In genomic region chr19:27429745-27430251, GRCm38 (mm10) we compare ENCODE assay signal across 8 mouse cellular contexts. TPM values are rescaled to one million over a fixed set of nuclear protein-coding genes. Genes with fewer than 3 reads are reported as not detected.
DNase-seq lines count a peak whose midpoint lies in the region; ATAC-seq lines count a peak whose summit lies in the region.

Gene Pum3 (minus strand): TSS chr19:27429825.

- WGBS in hindbrain, embryonic 16.5 days = under 1% methylated on average over 40 of the region's 40 CpGs
- under 1% methylated on average over 40 of the region's 40 CpGs for WGBS in macrophage (ENCODE audit: missing documents)

- peaks cover 29% of the 10 kb centered on the region for H3K79me2 ChIP-seq in macrophage (ENCODE audit: inconsistent target)

- peak within 1 kb of the TSS; percentile 80 for H3K9ac ChIP-seq in hindbrain, embryonic 16.5 days (ENCODE audit: low read depth, low read length)

- H3K4me2 ChIP-seq in hindbrain, embryonic 16.5 days (ENCODE audit: low read length) = peak within 1 kb of the TSS; percentile 98

- H3K9me3 ChIP-seq in hindbrain, embryonic 16.5 days (ENCODE audit: control insufficient read depth, low read length) = no peaks in the 10 kb centered on the region

- peak within 1 kb of the TSS; percentile 93 for H3K4me3 ChIP-seq in hindbrain, embryonic 16.5 days (ENCODE audit: low read length)
- H3K4me3 ChIP-seq in macrophage (ENCODE audit: inconsistent target) = peak within 1 kb of the TSS; percentile 94

- peaks cover 2% of the 10 kb centered on the region for H3K36me3 ChIP-seq in hindbrain, embryonic 16.5 days (ENCODE audit: control insufficient read depth, insufficient read depth, low read length)
- H3K36me3 ChIP-seq in macrophage (ENCODE audit: inconsistent target) = peaks cover 11% of the 10 kb centered on the region; the same call in 1 of the 2 replicates

- peaks cover 21% of the 10 kb centered on the region for H3K4me1 ChIP-seq in hindbrain, embryonic 16.5 days (ENCODE audit: control insufficient read depth, insufficient read depth, low read depth, low read length)

- ATAC-seq in hindbrain, embryonic 16.5 days = peak; percentile 99

- H3K27me3 ChIP-seq in hindbrain, embryonic 16.5 days (replicated peaks; ENCODE audit: control insufficient read depth, insufficient read depth, low read length) = no peaks in the 10 kb centered on the region

- peak; percentile 98 for DNase-seq in WW6 (ENCODE audit: low read depth, low spot score)
- DNase-seq in cerebellum, postnatal 4 days (ENCODE audit: low spot score in 2 of 2) = peak; percentile 89 to 92
- DNase-seq in gastrocnemius, adult 18-20 months (ENCODE audit: low spot score) = peak; percentile 98
- DNase-seq in left cerebral cortex, adult 18-20 months (ENCODE audit: low spot score in 2 of 2) = peak; percentile 99
- peak; percentile 99 for DNase-seq in right cerebral cortex, adult 18-20 months
- DNase-seq in urinary bladder, postnatal 10 days (ENCODE audit: low spot score) = peak; percentile 81

- H3K27ac ChIP-seq in hindbrain, embryonic 16.5 days (ENCODE audit: low read depth, low read length) = peak within 1 kb of the TSS; percentile 92
- H3K27ac ChIP-seq in macrophage = peak within 1 kb of the TSS; percentile 83

RNA-seq across cellular contexts. Expression of gene Pum3, which starts in this region (rescaled TPM):
- total RNA-seq in gastrocnemius, adult 18-20 months (2021) = 10 to 100 TPM; 18.5 to 25.6 TPM
- polyA plus RNA-seq in hindbrain, embryonic 16.5 days (2015; fragmentation: Nextera tagmentation; extraction: Ambion mirVana) = 51.7 TPM in 2 replicates
- 10 to 100 TPM; 41.9 to 42.4 TPM for total RNA-seq in left cerebral cortex, adult 18-20 months (2021)
- 100 to 1,000 TPM in 3 of 26 experiments, 10 to 100 TPM in 23; 27.1 to 129 (median 71.1) TPM for total RNA-seq in macrophage (2018; cell fraction: chromatin; rRNA removed)
- 10 to 100 TPM; 20.5 to 63.2 (median 29.2) TPM for total RNA-seq in macrophage (2018; cell fraction: cytosol; rRNA removed)
- 10 to 100 TPM; 19.1 to 84.1 (median 29.8) TPM for total RNA-seq in macrophage (2018; cell fraction: nucleus; rRNA removed)
- polyA plus RNA-seq in macrophage (2018) = 20.7 to 157 TPM (median 47.3 TPM) in 3 replicates

Comparison
In these comparisons a context has a peak if more than half of its experiments do, and no peak if none do; other contexts are left out.
1. Peak in every context shown above with its lines: DNase-seq, ATAC-seq, H3K4me3 ChIP-seq and H3K27ac ChIP-seq.